Mouse (Mus musculus): ENCODE data around the gene Taf8. TPM values are rescaled to one million over a fixed set of nuclear protein-coding genes. Genes with fewer than 3 reads are reported as not detected.

Gene Taf8
- total and polyA plus RNA-seq, 3 experiments, result 15.2 to 25.7 TPM; not detected in 1

DNA sequence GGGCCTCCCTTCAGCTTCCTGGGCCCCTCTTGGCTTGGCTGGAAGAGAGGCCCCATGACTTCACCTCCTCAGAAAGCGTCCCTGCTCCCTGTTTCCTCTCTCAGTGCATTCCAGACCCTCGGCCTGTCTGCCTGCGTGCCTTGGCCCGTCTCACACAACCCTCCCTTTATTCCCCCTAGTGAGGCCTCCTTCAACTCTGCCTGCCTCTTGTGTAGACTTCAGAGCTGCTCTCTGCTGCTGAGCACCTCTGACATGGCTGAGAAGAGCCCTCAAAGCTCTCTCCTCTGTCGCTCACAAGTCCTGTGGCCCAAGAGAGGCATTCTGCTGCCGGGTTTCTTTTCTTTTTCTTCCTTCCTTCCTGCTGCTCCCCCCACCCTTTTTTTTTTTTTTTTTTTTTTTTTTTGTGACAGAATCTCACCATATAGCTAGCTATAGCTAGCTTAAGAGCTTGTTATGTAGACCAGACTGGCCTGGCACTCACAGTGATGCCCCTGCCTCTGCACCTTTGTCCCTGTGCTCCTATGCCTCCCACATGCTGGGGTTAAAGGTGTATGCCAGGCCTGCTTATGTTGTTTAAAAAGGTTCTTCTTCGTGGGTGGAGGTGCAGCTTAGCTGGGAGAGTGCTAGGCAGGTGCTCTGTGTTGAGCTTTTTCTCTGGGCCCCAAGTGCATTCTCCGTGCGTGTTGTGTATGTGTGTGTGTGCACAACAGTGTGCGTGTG lies 25.6 kb upstream of the Taf8 start:
- H3K27ac ChIP-seq (ENCODE audit: control insufficient read depth, low read depth, low read length), result no peak overlapping the region
- TF ChIP-seq USF1 (IDR thresholded peaks at IDR 0.05; ENCODE audit: low read depth, low read length) (no peak), RAD21 (IDR thresholded peaks at IDR 0.05; ENCODE audit: low read depth, low read length) (no peak), TCF12 (IDR thresholded peaks at IDR 0.05; ENCODE audit: low read depth, low read length) (no peak), ZNF384 (IDR thresholded peaks at IDR 0.05; ENCODE audit: low read depth, low read length) (no peak), USF2 (IDR thresholded peaks at IDR 0.05; ENCODE audit: borderline replicate concordance in 1 of 2, insufficient read depth in 1 of 2, low read depth in 1 of 2, low read length in 2 of 2) (no peak), MYC (IDR thresholded peaks at IDR 0.05; ENCODE audit: low read depth, low read length) (no peak), KAT2A (conservative IDR thresholded peaks at IDR 0.05; ENCODE audit: low read depth, low read length) (no peak), ZKSCAN1 (IDR thresholded peaks at IDR 0.05; ENCODE audit: low read depth, low read length) (no peak), E2F4 (IDR thresholded peaks at IDR 0.05; ENCODE audit: borderline replicate concordance, low read depth, low read length) (no peak), POLR2AphosphoS2 (IDR thresholded peaks at IDR 0.05; ENCODE audit: low read length) (no peak), NELFE (IDR thresholded peaks at IDR 0.05; ENCODE audit: low read depth, low read length) (no peak), MYB (IDR thresholded peaks at IDR 0.05; ENCODE audit: low read depth, low read length) (no peak), CHD1 (IDR thresholded peaks at IDR 0.05; ENCODE audit: low read depth, low read length) (no peak)
- DNase-seq (ENCODE audit: low read depth, low spot score), result no peak
- H3K79me2 ChIP-seq (ENCODE audit: control insufficient read depth, insufficient read depth, low read length, poor library complexity), result no peaks in the 10 kb centered on the region
- H3K9me3 ChIP-seq (replicated peaks; ENCODE audit: insufficient read depth, low read length), result no peaks in the 10 kb centered on the region
- no peak overlapping the region for H3K9ac ChIP-seq (ENCODE audit: control insufficient read depth, low read depth, low read length, poor library complexity, severe bottlenecking)
- no peak overlapping the region for H3K4me3 ChIP-seq (ENCODE audit: control insufficient read depth in 1 of 2, insufficient read depth in 1 of 2, low read depth in 2 of 2, low read length in 2 of 2)
- H3K27me3 ChIP-seq (ENCODE audit: control insufficient read depth in 1 of 2, insufficient read depth in 2 of 2, low read length in 2 of 2), result no peaks in the 10 kb centered on the region
- peaks cover 3 to 10% of the 10 kb centered on the region in 2 experiments for H3K4me1 ChIP-seq (ENCODE audit: control insufficient read depth in 1 of 2, insufficient read depth in 2 of 2, low read length in 2 of 2)
- peaks cover 0 to 4% of the 10 kb centered on the region in 2 experiments; a peak in 2 of 4 replicates for H3K36me3 ChIP-seq (ENCODE audit: control insufficient read depth in 1 of 2, insufficient read depth in 2 of 2, low read length in 2 of 2)

DNA sequence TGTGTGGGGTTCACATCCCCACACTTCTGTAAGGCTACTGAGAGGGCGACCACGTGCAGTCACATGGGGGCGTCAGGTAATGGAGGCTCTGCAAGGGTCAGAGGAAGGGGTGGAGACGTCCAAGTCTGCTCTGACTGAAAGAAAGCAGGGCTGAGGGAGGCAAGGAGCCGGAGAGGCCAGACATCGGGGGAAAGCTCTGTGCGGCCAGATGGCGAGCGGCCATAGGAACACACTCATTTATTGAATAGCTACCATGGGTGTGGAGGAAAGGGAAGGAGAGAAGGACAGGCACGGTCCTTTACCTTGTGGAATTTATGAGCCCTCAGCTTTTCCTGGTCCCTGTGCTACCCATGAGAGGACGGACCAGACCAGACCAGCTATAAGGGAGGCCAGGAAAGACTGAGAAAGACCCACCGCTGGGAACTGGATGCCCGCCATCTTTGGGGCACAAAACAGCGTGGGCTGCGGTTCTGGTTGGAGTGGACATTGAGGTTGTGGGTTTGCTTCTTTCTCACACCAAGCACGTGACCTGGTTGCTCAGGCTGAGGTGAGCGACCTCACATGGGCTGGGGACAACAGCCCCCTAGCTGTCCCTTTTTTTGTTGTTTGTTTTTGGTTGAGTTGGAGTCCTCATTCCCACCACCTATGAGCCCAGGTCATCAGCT lies 24.9 kb upstream of the Taf8 start:
- no peak for DNase-seq (ENCODE audit: low read depth, low spot score)
- Histone ChIP-seq H3K27me3 (ENCODE audit: control insufficient read depth in 1 of 2, insufficient read depth in 2 of 2, low read length in 2 of 2) (no peaks in the 10 kb centered on the region), H3K4me1 (ENCODE audit: control insufficient read depth in 1 of 2, insufficient read depth in 2 of 2, low read length in 2 of 2) (peaks cover 10 to 11% of the 10 kb centered on the region in 2 experiments), H3K4me3 (ENCODE audit: control insufficient read depth in 1 of 2, insufficient read depth in 1 of 2, low read depth in 2 of 2, low read length in 2 of 2) (no peak overlapping the region), H3K36me3 (ENCODE audit: control insufficient read depth in 1 of 2, insufficient read depth in 2 of 2, low read length in 2 of 2) (peaks cover 0 to 12% of the 10 kb centered on the region in 2 experiments; a peak in 2 of 4 replicates), H3K9me3 (replicated peaks; ENCODE audit: insufficient read depth, low read length) (no peaks in the 10 kb centered on the region), H3K27ac (ENCODE audit: control insufficient read depth, low read depth, low read length) (no peak overlapping the region), H3K79me2 (ENCODE audit: control insufficient read depth, insufficient read depth, low read length, poor library complexity) (peaks cover under 1% of the 10 kb centered on the region; the same call in 1 of the 2 replicates), H3K9ac (ENCODE audit: control insufficient read depth, low read depth, low read length, poor library complexity, severe bottlenecking) (no peak overlapping the region)
- no peak for TF ChIP-seq MAZ (IDR thresholded peaks at IDR 0.05; ENCODE audit: low read depth, low read length)
- no peak for TF ChIP-seq NELFE (IDR thresholded peaks at IDR 0.05; ENCODE audit: low read depth, low read length)
- TF ChIP-seq E2F4 (IDR thresholded peaks at IDR 0.05; ENCODE audit: borderline replicate concordance, low read depth, low read length), result no peak
- no peak for TF ChIP-seq MEF2A (IDR thresholded peaks at IDR 0.05; ENCODE audit: extremely low read depth, insufficient replicate concordance, low read depth, low read length, poor library complexity, severe bottlenecking)
- no peak for TF ChIP-seq EP300 (IDR thresholded peaks at IDR 0.05; ENCODE audit: low read depth in 1 of 2, low read length in 2 of 2)
- no peak for TF ChIP-seq TBP (IDR thresholded peaks at IDR 0.05; ENCODE audit: low read depth, low read length)
- no peak for TF ChIP-seq GABPA (IDR thresholded peaks at IDR 0.05; ENCODE audit: low read depth, low read length)
- TF ChIP-seq CTCF (IDR thresholded peaks at IDR 0.05 in 2 of 3, conservative IDR thresholded peaks at IDR 0.05 in 1 of 3; ENCODE audit: control insufficient read depth in 1 of 3, insufficient read depth in 1 of 3, low read depth in 2 of 3, low read length in 3 of 3, poor library complexity in 1 of 3, severe bottlenecking in 1 of 3), result no peak
- no peak for TF ChIP-seq MAFK (IDR thresholded peaks at IDR 0.05; ENCODE audit: borderline replicate concordance, low read depth, low read length)
- TF ChIP-seq RCOR1 (IDR thresholded peaks at IDR 0.05; ENCODE audit: low read depth, low read length), result no peak
